Mouse (Mus musculus) heart, postnatal 0 days (tissue): ENCODE measurements around the gene Ush1g. TPM values are rescaled to one million over a fixed set of nuclear protein-coding genes. Genes with fewer than 3 reads are reported as not detected.

Source experiments
- ATAC-seq: fragments of 200-750 bp; cut with Nextera tagmentation; 2 replicates; pipeline ENCODE4 v1.8.0; 2017; ENCODE audit warnings: low read depth, moderate number of reproducible peaks, moderate library complexity; ENCODE audit not compliant: insufficient read depth
- DNase-seq: peaks from one replicate; pipeline ENCODE4 v3.0.0-alpha.2; 2016; ENCODE audit warnings: low spot score
- H3K27ac ChIP-seq: fragments of 300-500 bp; sonication (generic); 2 replicates; pipeline ENCODE4 v1.5.1; 2014; ENCODE audit warnings: low read depth, mild to moderate bottlenecking
- H3K27me3 ChIP-seq: fragments of 300-500 bp; sonication (generic); 2 replicates; pipeline ENCODE4 v1.6.1; 2014; ENCODE audit warnings: low read length, mixed read lengths; ENCODE audit not compliant: control insufficient read depth, insufficient read depth
- H3K36me3 ChIP-seq: fragments of 300-500 bp; sonication (generic); replicated peaks from 2 replicates; pipeline ENCODE4 v1.6.1; 2014; ENCODE audit warnings: low read length, mixed read lengths; ENCODE audit not compliant: control insufficient read depth, insufficient read depth
- H3K4me1 ChIP-seq: fragments of 300-500 bp; sonication (generic); 2 replicates; pipeline ENCODE4 v1.6.1; 2014; ENCODE audit warnings: antibody characterized with exemption; ENCODE audit not compliant: control insufficient read depth, insufficient read depth
- H3K4me2 ChIP-seq: fragments of 300-500 bp; sonication (generic); 2 replicates; pipeline ENCODE4 v1.6.1; 2014; ENCODE audit warnings: low read depth, mild to moderate bottlenecking, low read length, moderate library complexity
- H3K4me3 ChIP-seq: fragments of 300-500 bp; sonication (generic); 2 replicates; pipeline ENCODE4 v1.5.1; 2014; ENCODE audit warnings: low read depth, low read length
- H3K9ac ChIP-seq: fragments of 300-500 bp; sonication (generic); replicated peaks from 2 replicates; pipeline ENCODE4 v1.6.1; 2014; ENCODE audit warnings: low read depth, low read length, mixed read lengths
- H3K9me3 ChIP-seq: fragments of 300-500 bp; sonication (generic); replicated peaks from 2 replicates; pipeline ENCODE4 v1.6.1; 2016; ENCODE audit warnings: low read length; ENCODE audit not compliant: control insufficient read depth
- CTCF ChIP-seq: IDR thresholded peaks from 2 replicates; pipeline ENCODE4 v1.5.1; 2016; ENCODE audit warnings: antibody characterized with exemption, control low read depth, low read depth
- EP300 ChIP-seq: IDR thresholded peaks from 2 replicates; pipeline ENCODE4 v1.6.1; 2016; ENCODE audit warnings: antibody characterized with exemption, low read depth
- whole genome bisulfite sequencing: fragments of 180-500 bp; shearing (Covaris S2); extraction: QIAGEN DNeasy Blood & Tissue Kit; methylation state at CpG from one replicate; pipeline ENCODE4 v1.1.7; 2014; 5-methylcytosine and 5-hydroxymethylcytosine counted together
- polyA plus RNA-seq: library from polyadenylated mRNA; unstranded; fragments of >200 nt; fragmentation: Nextera tagmentation; extraction: Ambion mirVana; gene quantifications from 2 replicates; pipeline ENCODE4 v1.2.1, GENCODE M21; 2015
- total RNA-seq: library from RNA; depleted of rRNA; stranded (reverse); fragments of >200 nt; gene quantifications from 2 replicates; pipeline ENCODE4 v1.2.3, GENCODE M21; 2014; ENCODE audit warnings: low replicate concordance

Ush1g gene
- total and polyA plus RNA-seq, 2 experiments from 2014 or later = 0.03 TPM; not detected in 1

GRCm38 (mm10) chr11:115354183-115354582 is 32.3 kb upstream of the Ush1g start:
- Histone ChIP-seq H3K27ac (no peak overlapping the region), H3K27me3 (0 out of 2 replicates have a peak, but pooled peaks cover 2% of the 10 kb centered on the region), H3K4me1 (peaks cover 4% of the 10 kb centered on the region; the same call in 1 of the 2 replicates), H3K4me2 (no peak overlapping the region), H3K4me3 (no peak overlapping the region), H3K9ac (no peak overlapping the region), H3K36me3 (no peaks in the 10 kb centered on the region), H3K9me3 (no peaks in the 10 kb centered on the region)
- TF ChIP-seq CTCF (peak; percentile 98), EP300 (no peak)
- DNase-seq (peak; percentile 77), ATAC-seq (0 out of 2 replicates have a peak, but pooled peaks have one; percentile 28)
- WGBS = 11% methylated on average over 8 of the region's 8 CpGs

GRCm38 (mm10) chr11:115353375-115353774 is 31.5 kb upstream of the Ush1g start:
- Histone ChIP-seq H3K4me3 (no peak overlapping the region), H3K4me2 (no peak overlapping the region), H3K9me3 (no peaks in the 10 kb centered on the region), H3K36me3 (no peaks in the 10 kb centered on the region), H3K27me3 (0 out of 2 replicates have a peak, but pooled peaks cover 6% of the 10 kb centered on the region), H3K27ac (no peak overlapping the region), H3K9ac (no peak overlapping the region), H3K4me1 (no peaks in the 10 kb centered on the region)
- WGBS = 84% methylated on average over 5 of the region's 5 CpGs
- ATAC-seq = no peak
- no peak for DNase-seq
- TF ChIP-seq EP300 = no peak
- no peak for TF ChIP-seq CTCF

GRCm38 (mm10) chr11:115349976-115350375 is 28.1 kb upstream of the Ush1g start:
- no peak overlapping the region for H3K27ac ChIP-seq
- 41% methylated on average over 4 of the region's 4 CpGs for WGBS
- peaks cover 14% of the 10 kb centered on the region for H3K27me3 ChIP-seq
- TF ChIP-seq CTCF = no peak
- no peaks in the 10 kb centered on the region for H3K36me3 ChIP-seq
- H3K4me2 ChIP-seq = no peak overlapping the region
- no peak for DNase-seq
- no peaks in the 10 kb centered on the region for H3K9me3 ChIP-seq
- H3K9ac ChIP-seq = no peak overlapping the region
- no peak overlapping the region for H3K4me3 ChIP-seq
- H3K4me1 ChIP-seq = no peaks in the 10 kb centered on the region
- no peak for ATAC-seq

DNA sequence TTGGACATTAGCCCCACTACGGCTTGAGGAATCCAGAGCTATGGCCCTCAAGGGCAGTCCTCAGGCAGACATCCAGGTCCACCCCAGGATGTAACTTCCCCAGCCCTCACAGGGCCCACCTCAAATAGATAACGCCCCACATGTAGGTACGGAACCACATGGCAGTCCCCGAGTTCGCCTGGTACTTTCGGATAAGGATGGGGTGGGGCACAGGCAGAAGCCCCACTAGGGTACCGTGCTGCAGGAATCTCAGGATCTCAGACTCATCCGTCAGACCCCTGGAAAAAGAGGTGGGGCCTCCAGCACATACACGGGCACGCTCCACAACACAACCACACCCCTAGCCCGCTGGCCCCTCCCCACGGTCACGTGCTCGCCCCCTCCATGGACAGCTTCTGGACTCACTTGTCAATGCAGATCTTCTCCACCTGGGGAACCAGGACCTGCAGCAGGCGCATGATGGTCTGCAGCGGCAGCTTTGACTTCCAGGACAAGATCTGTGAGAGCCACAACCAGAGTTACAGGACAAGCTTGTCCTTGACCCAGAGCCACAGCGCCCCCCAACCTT is 26.9 kb upstream of the Ush1g start:
- no peak for ATAC-seq
- no peak overlapping the region for H3K4me2 ChIP-seq
- no peak overlapping the region for H3K27ac ChIP-seq
- H3K4me3 ChIP-seq = no peak overlapping the region
- H3K9ac ChIP-seq = no peak overlapping the region
- no peak for DNase-seq
- WGBS = 51% methylated on average over 17 of the region's 17 CpGs
- peaks cover 24% of the 10 kb centered on the region for H3K27me3 ChIP-seq
- H3K36me3 ChIP-seq = no peaks in the 10 kb centered on the region
- no peak for TF ChIP-seq EP300
- no peak for TF ChIP-seq CTCF
- H3K4me1 ChIP-seq = no peaks in the 10 kb centered on the region
- no peaks in the 10 kb centered on the region for H3K9me3 ChIP-seq

DNA sequence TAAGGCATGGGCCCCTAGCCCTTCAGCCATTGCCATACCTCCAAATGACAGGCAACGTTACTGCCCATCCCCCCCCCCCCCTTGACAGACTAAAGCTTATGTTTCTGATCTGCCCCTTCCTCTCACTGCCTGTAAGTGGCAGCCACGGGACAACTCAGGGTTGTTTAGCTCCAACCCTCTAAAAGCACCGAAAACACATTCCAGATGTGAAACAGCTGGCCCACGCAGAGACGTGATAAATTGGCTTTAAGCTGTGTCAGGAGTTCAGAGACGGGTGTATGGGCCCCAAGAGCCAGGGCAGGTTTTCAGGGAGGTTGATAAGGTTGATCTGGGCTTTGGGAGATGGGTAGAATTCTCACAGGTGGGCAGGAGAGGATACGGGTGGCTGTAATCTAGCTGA is 23.7 kb upstream of the Ush1g start:
- H3K4me2 ChIP-seq = no peak overlapping the region
- no peak overlapping the region for H3K27ac ChIP-seq
- WGBS = 29% methylated on average over 7 of the region's 7 CpGs
- H3K36me3 ChIP-seq = no peaks in the 10 kb centered on the region
- no peaks in the 10 kb centered on the region for H3K9me3 ChIP-seq
- peaks cover 30% of the 10 kb centered on the region for H3K27me3 ChIP-seq
- no peak overlapping the region for H3K4me3 ChIP-seq
- TF ChIP-seq EP300 (no peak), CTCF (no peak)
- DNase-seq (no peak), ATAC-seq (no peak)
- H3K9ac ChIP-seq = no peak overlapping the region
- H3K4me1 ChIP-seq = no peaks in the 10 kb centered on the region

DNA sequence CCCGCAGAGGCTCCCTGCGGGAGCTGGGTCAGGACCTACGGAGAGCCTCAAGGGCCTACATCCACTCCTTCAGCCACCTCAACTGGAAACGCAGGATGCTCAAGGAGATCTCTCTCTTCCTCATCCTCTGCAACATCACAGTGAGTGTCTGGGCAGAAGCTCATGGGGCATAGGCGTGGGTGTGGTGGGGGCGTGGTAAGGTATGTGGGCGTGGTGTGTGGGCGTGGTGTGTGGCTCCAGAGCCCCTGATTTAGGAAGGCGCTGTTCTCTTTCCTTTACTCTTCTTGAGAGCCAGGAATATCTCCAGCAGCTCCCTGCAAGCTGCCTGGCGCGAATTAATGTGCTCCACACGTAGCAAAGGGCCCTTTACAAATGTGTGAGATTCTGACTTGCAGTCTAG is 23.1 kb upstream of the Ush1g start:
- peaks cover 30% of the 10 kb centered on the region for H3K27me3 ChIP-seq
- ATAC-seq = no peak
- 12% methylated on average over 12 of the region's 12 CpGs for WGBS

More for the DNA sequence above, 23.1 kb upstream of the Ush1g start:
- DNase-seq = no peak
- Histone ChIP-seq H3K4me1 (no peaks in the 10 kb centered on the region), H3K36me3 (no peaks in the 10 kb centered on the region), H3K4me3 (no peak overlapping the region), H3K9ac (no peak overlapping the region), H3K9me3 (no peaks in the 10 kb centered on the region), H3K27ac (no peak overlapping the region), H3K4me2 (no peak overlapping the region)
- TF ChIP-seq EP300 (no peak), CTCF (no peak)
